In genomic region chr2:156381350-156381749, GRCm38 (mm10) we compare ENCODE assay signal across 12 mouse cellular contexts. TPM values are rescaled to one million over a fixed set of nuclear protein-coding genes. Genes with fewer than 3 reads are reported as not detected.
A peak's percentile ranks its signal among the peaks of the same experiment; 100 is the strongest.
DNase-seq lines count a peak whose midpoint lies in the region; ATAC-seq and TF ChIP-seq lines count a peak whose summit lies in the region.
"Had no signal": no experiment of that assay in that cellular context is flagged by ENCODE, and none has a peak within 500 bp of the region (broad histone marks: within the 10 kb centered on the region; RNA-seq: fewer than 3 reads in every experiment).

No protein-coding gene starts in this region.

- 68% methylated on average over 4 of the region's 4 CpGs for WGBS in heart, postnatal 0 days
- 59% methylated on average over 4 of the region's 4 CpGs for WGBS in midbrain, postnatal 0 days

- no peak for DNase-seq in heart, postnatal 0 days (ENCODE audit: low spot score)
- DNase-seq in heart, postnatal 36 days = no peak
- DNase-seq in lung, postnatal 36 days = peak; percentile 10
- DNase-seq in lung, postnatal 14 days = no peak
- DNase-seq in brain, adult 2 months (ENCODE audit: low read depth, low spot score) = peak; percentile 64
- DNase-seq in midbrain, postnatal 0 days (ENCODE audit: low spot score) = peak; percentile 54
- no peak for DNase-seq in urinary bladder, adult 18-20 months (ENCODE audit: low spot score in 2 of 2)
- DNase-seq in testis, postnatal 14 days (ENCODE audit: low spot score) = no peak
- DNase-seq: adrenal gland, adult 8-10 months; thymus, postnatal 25 days had no signal

- peak; percentile 36 for TF ChIP-seq CTCF in heart, postnatal 0 days (IDR thresholded peaks at IDR 0.05; ENCODE audit: low read depth)
- TF ChIP-seq CTCF in midbrain, postnatal 0 days (IDR thresholded peaks at IDR 0.05) = peak; percentile 66

- no peaks in the 10 kb centered on the region for H3K36me3 ChIP-seq in heart, postnatal 0 days (replicated peaks; ENCODE audit: control insufficient read depth, insufficient read depth, low read length)
- no peaks in the 10 kb centered on the region for H3K36me3 ChIP-seq in midbrain, postnatal 0 days (ENCODE audit: insufficient read depth, low read length)

- H3K9ac ChIP-seq in heart, postnatal 0 days (replicated peaks; ENCODE audit: low read depth, low read length) = no peak overlapping the region
- no peak overlapping the region for H3K9ac ChIP-seq in midbrain, postnatal 0 days (replicated peaks; ENCODE audit: low read length, poor library complexity, severe bottlenecking)
- H3K9ac ChIP-seq: liver, embryonic 14.5 days had no signal

- intact Hi-C loops in heart, postnatal 36 days (cut with DNase I) = no loop called here

- H3K4me3 ChIP-seq in heart, postnatal 0 days (ENCODE audit: low read depth, low read length) = no peak overlapping the region
- H3K4me3 ChIP-seq in midbrain, postnatal 0 days (ENCODE audit: low read depth, low read length) = no peak overlapping the region
- H3K4me3 ChIP-seq: myocyte had no signal

- no peak overlapping the region for H3K27ac ChIP-seq in heart, postnatal 0 days (ENCODE audit: low read depth)
- no peak overlapping the region; the same call in 1 of the 2 replicates for H3K27ac ChIP-seq in midbrain, postnatal 0 days (ENCODE audit: low read depth, low read length)
- H3K27ac ChIP-seq: liver, embryonic 14.5 days had no signal

- no peak for ATAC-seq in heart, postnatal 0 days (ENCODE audit: insufficient read depth, low read depth)
- ATAC-seq in midbrain, postnatal 0 days (ENCODE audit: low FRiP score) = no peak

- no peak for TF ChIP-seq EP300 in heart, postnatal 0 days (IDR thresholded peaks at IDR 0.05; ENCODE audit: low read depth)

- H3K4me2 ChIP-seq in heart, postnatal 0 days (ENCODE audit: low read depth, low read length) = no peak overlapping the region
- H3K4me2 ChIP-seq in midbrain, postnatal 0 days (ENCODE audit: low read depth, low read length, poor library complexity, severe bottlenecking) = no peak overlapping the region

- H3K4me1 ChIP-seq in heart, postnatal 0 days (ENCODE audit: control insufficient read depth, insufficient read depth) = no peaks in the 10 kb centered on the region
- H3K4me1 ChIP-seq in midbrain, postnatal 0 days (ENCODE audit: insufficient read depth, low read length) = no peaks in the 10 kb centered on the region

- no peaks in the 10 kb centered on the region for H3K27me3 ChIP-seq in heart, postnatal 0 days (ENCODE audit: control insufficient read depth, insufficient read depth, low read length)
- H3K27me3 ChIP-seq in midbrain, postnatal 0 days (ENCODE audit: insufficient read depth, low read length) = no peaks in the 10 kb centered on the region

- 0 out of 2 replicates have a peak, but pooled peaks cover 8% of the 10 kb centered on the region for H3K9me3 ChIP-seq in heart, postnatal 0 days (replicated peaks; ENCODE audit: control insufficient read depth, low read length)
- no peaks in the 10 kb centered on the region for H3K9me3 ChIP-seq in midbrain, postnatal 0 days (ENCODE audit: low read length)

RNA-seq across cellular contexts. Expression of gene Epb41l1, which starts 39.4 kb away (rescaled TPM):
- total RNA-seq in heart, postnatal 0 days (2014; rRNA removed; ENCODE audit: low replicate concordance) = 21.5 and 28.2 TPM in 2 replicates
- 0.45 and 0.47 TPM in 2 replicates for polyA plus RNA-seq in heart, postnatal 0 days (2015; fragmentation: Nextera tagmentation; extraction: Ambion mirVana)
- total RNA-seq in heart, postnatal 36 days (2021) = 1 to 10 TPM; 6.3 to 9.1 TPM
- total RNA-seq in midbrain, postnatal 0 days (2014; rRNA removed) = 261 and 263 TPM in 2 replicates
- polyA plus RNA-seq in midbrain, postnatal 0 days (2015; fragmentation: Nextera tagmentation; extraction: Ambion mirVana) = 12.7 and 12.9 TPM in 2 replicates

Comparison
In these comparisons a context has a peak if more than half of its experiments do, and no peak if none do; other contexts are left out.
1. DNase-seq: peak in lung, postnatal 36 days (single experiment), brain, adult 2 months (single experiment) and midbrain, postnatal 0 days (single experiment); none in heart, postnatal 0 days (single experiment), heart, postnatal 36 days (0 of 2), lung, postnatal 14 days (single experiment), urinary bladder, adult 18-20 months (0 of 2) and testis, postnatal 14 days (single experiment).